Mouse (Mus musculus) erythroblast, embryonic 14.5 days (primary cell): ENCODE measurements at regions not wholly inside any gene's neighbourhood (a gene's known extent, or its start where the extent isn't known, plus 50 kb on each side); places are given as distances from the start of the nearest gene placed in this dataset.

Source experiments
- GATA1 ChIP-seq: IDR thresholded peaks from 2 replicates; pipeline ENCODE4 v1.6.1; 2012; ENCODE audit warnings: low read length, inconsistent platforms, mixed read lengths
- TAL1 ChIP-seq: IDR thresholded peaks from 3 replicates; pipeline ENCODE4 v1.6.1; 2012; ENCODE audit warnings: low read length, inconsistent platforms, mixed read lengths

DNA sequence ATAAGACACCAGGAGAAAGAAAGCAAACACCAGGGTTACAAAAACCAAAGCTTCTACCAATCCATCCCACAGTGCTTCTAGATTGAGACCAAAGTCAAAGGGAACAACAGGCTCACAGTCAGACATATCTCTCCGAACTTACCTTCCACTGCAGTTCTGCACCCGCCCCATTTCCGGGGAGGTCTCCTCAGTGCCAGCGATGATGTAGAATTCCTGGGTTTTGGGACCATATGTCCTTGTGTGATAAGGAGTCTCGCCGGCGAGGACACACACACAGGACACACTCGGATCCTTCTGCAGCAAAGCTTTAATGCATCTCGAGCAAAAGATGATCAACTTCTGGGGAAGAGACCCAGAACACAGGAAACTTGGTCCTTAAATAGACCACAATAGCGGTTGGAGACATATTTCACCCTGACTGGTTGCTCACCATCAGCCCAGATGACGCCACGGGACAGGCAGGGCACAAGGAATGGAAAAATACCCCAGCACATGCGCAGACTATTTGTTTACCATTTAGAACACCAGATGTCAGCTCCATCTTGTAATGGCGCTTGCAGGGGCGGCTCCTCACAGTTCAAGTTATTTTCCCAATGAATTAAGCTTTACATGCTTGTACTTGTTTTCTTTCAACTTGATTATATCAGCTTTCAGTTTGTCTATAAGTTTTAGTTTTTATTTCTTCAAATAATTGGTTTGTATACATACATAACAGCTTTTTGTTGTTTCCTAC is 824.9 kb downstream of the Prdm13 start:
- TF ChIP-seq GATA1 (no peak), TAL1 (no peak)
